Mouse (Mus musculus): ENCODE measurements around the gene Syt14.

GRCm38 (mm10) chr1:193012351-193012750 is 23.2 kb downstream of the Syt14 start:
- TF ChIP-seq FLI1 (IDR thresholded peaks at IDR 0.05; ENCODE audit: low read length) (no peak), GATA1 (IDR thresholded peaks at IDR 0.05; ENCODE audit: borderline replicate concordance, low read length) (no peak)

All from megakaryocyte, embryonic 14.5 days (primary cell).